Mouse (Mus musculus) neural tube, embryonic 10.5 days (tissue): Measurements from ENCODE around the gene Mia.

Experiments
- DNase-seq: peaks from one replicate; pipeline ENCODE4 v3.0.0-alpha.2; 2017; ENCODE audit warnings: low spot score; ENCODE audit errors: extremely low spot score

Mia gene

GRCm38 (mm10) chr7:27180837-27181695, at the start of gene Mia, which contains the start of gene Gm21983:
Gene Mia (minus strand): TSS chr7:27181157.
Gene Gm21983 (minus strand): TSS chr7:27181086.
- DNase-seq: no peak

DNA sequence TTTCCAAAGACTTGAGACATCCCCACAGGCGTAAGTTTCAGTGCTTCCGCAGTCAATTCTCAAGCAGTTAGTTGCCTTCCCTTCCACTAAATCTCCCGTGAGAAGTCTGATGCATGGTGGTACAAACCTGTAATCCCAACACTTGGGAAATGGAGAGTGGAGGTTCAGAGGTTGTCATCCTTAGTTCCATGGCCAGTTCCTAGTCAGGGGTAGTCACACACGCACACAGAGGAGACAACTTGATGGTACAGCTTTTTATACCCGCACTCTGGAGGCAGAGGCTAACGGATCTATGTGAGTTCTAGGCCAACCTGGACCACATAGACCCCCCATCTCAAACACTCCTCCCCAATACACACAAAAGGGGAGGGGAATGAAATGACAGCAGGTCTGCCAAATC, 47.9 kb upstream of the Mia start:
- DNase-seq: no peak

GRCm38 (mm10) chr7:27228281-27228821, 47.4 kb upstream of the Mia start, which contains the start of gene Itpkc:
Gene Itpkc (minus strand): TSS chr7:27228661.
- DNase-seq: peak; percentile 97

- no peak for DNase-seq
Observed at GRCm38 (mm10) chr7:27227676-27228075, 46.7 kb upstream of the Mia start.

DNA sequence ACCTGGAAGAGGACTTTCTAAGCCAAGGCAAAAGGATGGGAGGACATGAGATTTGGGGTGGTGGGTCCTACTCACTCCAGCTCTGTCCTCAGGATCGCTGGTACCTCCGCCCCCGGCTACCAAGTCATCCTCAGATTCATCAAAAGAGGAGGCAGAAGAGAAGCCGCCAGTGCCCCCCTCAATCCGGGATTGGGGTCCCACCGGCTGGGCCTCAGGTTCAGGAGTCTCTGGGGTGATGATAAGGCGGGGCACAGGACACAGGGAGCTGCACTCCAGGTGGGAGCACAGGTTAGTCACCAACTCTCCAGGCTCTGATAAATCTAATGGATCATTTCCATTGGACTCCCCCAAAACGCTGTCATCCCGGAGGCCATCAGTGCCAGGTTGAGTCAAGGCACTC, 46.3 kb upstream of the Mia start:
- no peak for DNase-seq

- no peak for DNase-seq
Observed at GRCm38 (mm10) chr7:27224877-27225575, 44.1 kb upstream of the Mia start.

GRCm38 (mm10) chr7:27222538-27222937, 41.6 kb upstream of the Mia start:
- no peak for DNase-seq

DNA sequence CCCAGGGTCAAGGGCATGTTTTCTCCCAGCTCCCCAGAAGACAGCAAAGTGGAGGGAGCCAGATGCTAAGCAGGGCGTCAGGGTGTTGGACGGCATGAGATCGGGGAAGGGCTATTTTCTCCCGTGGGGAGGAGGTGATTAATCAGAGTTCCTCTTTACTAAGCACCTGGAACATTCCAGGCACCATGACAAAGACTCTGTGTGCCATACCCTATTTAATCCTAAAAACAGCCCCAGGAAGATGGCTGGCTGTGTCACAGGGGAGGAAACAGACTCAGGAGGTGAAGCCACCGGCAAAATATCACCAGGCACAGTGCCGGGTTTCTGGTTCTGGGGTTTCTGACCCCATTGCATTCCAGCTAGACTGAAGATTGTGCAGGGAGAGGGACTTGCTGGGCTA, 41.0 kb upstream of the Mia start:
- no peak for DNase-seq

- DNase-seq: no peak
Observed at GRCm38 (mm10) chr7:27219937-27220336, 39.0 kb upstream of the Mia start.

DNA sequence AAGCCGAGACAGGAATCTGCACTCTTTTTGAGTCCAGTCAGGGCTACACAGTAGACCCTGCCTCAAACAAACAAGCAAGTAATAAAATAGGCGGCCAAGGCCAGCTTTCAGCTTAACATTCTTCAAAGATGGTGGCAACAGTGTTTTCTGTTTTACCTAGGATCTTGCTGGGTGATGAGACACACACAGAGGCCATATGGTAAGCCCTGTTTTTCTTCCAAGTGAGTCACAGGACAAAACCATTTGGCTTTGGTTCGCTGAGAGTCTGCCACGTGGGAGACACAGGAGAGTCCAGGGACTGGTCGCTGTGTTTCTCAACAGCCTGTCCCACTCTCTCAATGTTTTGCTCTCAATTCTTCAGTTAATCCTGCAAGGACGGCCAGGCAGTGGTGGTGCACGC, 37.6 kb upstream of the Mia start:
- DNase-seq: no peak

- no peak for DNase-seq
Observed at GRCm38 (mm10) chr7:27212626-27213025, 31.7 kb upstream of the Mia start.

- DNase-seq: no peak
Observed at GRCm38 (mm10) chr7:27203730-27204449, 22.9 kb upstream of the Mia start.

DNA sequence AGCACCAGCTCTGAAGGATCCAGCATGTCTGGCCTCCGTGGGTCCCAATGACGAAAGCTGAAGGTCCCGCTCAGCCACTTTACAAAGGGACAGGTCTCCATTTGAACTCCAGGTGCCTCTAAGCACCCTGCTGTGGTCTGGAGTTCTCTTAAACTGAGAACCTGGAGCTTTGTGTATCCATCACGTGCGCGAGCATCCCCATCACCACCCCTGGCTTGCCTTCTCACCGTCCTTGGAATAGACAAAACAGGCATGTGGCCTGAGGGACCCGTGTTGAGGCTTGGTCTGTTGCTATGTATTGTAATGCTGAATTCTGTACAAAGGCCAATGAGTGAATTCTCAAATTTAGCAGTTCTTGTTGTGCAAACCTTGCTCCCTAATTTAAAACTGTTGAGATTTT, 17.8 kb upstream of the Mia start:
- no peak for DNase-seq

GRCm38 (mm10) chr7:27198355-27198754, 17.4 kb upstream of the Mia start:
- DNase-seq: no peak

GRCm38 (mm10) chr7:27197634-27198033, 16.7 kb upstream of the Mia start:
- no peak for DNase-seq

GRCm38 (mm10) chr7:27197136-27197535, 16.2 kb upstream of the Mia start:
- DNase-seq: no peak

- DNase-seq: peak; percentile 91
Observed at GRCm38 (mm10) chr7:27195681-27196611, 15.0 kb upstream of the Mia start, which contains the start of the genes BC024978 and Snrpa. Gene BC024978 (plus strand): TSS chr7:27195781. Gene Snrpa (minus strand): TSS chr7:27196271.

- DNase-seq: no peak
Observed at GRCm38 (mm10) chr7:27193731-27194130, 12.8 kb upstream of the Mia start.

DNA sequence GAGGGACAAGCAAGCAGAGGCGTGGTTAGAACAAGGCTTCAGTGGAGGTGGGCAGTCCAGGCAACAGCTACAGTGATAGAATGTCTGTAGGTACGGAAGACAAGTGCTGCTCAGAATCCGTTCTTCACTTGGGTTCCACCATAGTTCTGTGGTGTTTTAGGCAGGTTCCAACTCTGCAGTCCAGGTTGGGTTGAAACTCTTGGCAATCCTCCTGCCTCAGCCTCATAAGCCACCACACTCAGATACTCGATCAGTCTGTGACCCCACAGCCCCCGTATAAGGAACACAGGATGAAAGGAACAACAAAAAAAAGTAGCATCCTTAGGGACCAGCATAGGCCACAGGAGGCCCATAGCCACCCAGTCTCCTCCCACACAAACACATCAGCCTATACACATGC, 11.5 kb upstream of the Mia start:
- no peak for DNase-seq

DNA sequence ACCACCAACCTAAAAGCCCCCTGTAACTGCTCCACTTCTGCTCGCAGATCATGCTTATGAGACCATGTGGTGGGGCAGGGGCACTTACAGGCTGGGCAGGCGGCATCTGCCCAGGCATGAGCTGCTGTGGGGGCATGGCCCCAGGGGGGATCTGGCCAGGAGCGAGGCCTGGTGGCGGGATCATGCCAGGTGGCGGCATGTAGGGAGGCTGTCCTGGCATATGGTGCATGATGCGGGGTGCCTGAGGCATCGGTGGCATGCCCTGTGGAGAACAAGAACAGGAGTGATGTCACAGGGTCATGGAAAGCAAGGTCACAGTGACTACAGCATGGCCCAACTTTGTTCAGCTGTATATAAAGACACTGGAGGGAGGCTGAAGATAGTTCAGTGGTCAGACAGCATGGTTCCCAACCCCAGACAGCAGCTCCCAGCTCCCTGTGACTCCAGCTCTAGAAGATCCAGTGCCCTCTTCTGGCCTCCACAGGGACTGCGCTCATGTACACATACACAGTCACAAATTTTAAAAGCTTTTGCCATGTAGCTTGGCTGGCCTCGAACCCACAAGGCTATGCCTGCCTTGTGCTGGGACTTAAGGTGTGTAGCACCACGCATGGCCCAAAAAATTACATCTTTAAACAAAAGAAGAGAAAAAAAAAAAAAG, 8.4 kb upstream of the Mia start:
- no peak for DNase-seq
